Mouse (Mus musculus) bone marrow macrophage, adult 2 months (primary cell): ENCODE measurements around the gene Ncmap.

ENCODE experiments used
- CTCF ChIP-seq: IDR thresholded peaks from 2 replicates; pipeline ENCODE4 v1.5.1; 2012; ENCODE audit warnings: low read depth, mild to moderate bottlenecking, low read length, moderate library complexity
- POLR2A ChIP-seq: IDR thresholded peaks from 2 replicates; pipeline ENCODE4 v1.6.1; 2012; ENCODE audit warnings: mild to moderate bottlenecking, low read depth, low read length, borderline replicate concordance

GRCm38 (mm10) chr4:135337376-135337942 lies 60.6 kb downstream of the Ncmap start:
- no peak for TF ChIP-seq CTCF
- TF ChIP-seq POLR2A = no peak
